Mouse (Mus musculus) urinary bladder, postnatal 36 days (tissue): ENCODE results near the gene Syt5.
"Not testable (repeated sequence)": the region's sequence is repeated elsewhere in the genome, so short reads cannot be mapped to it uniquely, and the experiment has no call there.

Experiments
- DNase-seq, 2 experiments: peaks; one replicate each; pipeline ENCODE4 v3.0.0; 2022; ENCODE audit warnings: low spot score in 2 of 2, mixed read lengths in 1 of 2

Syt5 gene

GRCm38 (mm10) chr7:4547221-4547641 is at the start of gene Syt5:
TSS of gene Syt5 (minus strand) at chr7:4547541.
- DNase-seq: no peak

DNA sequence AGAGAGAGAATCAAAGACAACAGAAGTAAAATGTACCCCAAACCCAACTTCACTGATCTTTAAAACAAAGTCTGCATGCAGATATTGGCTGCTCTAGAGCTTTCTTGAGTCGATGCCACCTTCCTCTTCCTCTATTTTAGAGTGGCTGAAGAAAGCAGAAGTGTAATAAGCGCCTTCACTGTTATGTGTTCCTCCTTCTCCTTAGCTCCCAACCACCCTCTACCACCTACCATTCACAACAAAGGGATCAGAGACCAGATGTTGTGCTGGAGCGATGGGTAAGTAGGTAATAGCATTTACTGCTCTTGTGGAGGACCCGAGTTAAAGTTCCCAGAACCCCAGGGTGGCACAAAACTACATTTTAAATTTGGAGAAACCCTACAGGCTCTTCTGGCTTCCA is 49.7 kb upstream of the Syt5 start:
- not testable (repeated sequence) for DNase-seq

DNA sequence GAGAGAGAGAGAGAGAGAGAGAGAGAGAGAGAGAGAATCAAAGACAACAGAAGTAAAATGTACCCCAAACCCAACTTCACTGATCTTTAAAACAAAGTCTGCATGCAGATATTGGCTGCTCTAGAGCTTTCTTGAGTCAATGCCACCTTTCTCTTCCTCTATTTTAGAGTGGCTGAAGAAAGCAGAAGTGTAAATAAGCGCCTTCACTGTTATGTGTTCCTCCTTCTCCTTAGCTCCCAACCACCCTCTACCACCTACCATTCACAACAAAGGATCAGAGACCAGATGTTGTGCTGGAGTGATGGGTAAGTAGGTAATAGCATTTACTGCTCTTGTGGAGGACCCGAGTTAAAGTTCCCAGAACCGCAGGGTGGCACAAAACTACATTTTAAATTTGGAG is 34.1 kb upstream of the Syt5 start:
- not testable (repeated sequence) for DNase-seq

GRCm38 (mm10) chr7:4572361-4572760 is 25.0 kb upstream of the Syt5 start:
- DNase-seq: not testable (repeated sequence)

- no peak for DNase-seq
Observed at GRCm38 (mm10) chr7:4562660-4563059, 15.3 kb upstream of the Syt5 start.

- DNase-seq: no peak
Observed at GRCm38 (mm10) chr7:4557167-4557560, 9.8 kb upstream of the Syt5 start.

DNA sequence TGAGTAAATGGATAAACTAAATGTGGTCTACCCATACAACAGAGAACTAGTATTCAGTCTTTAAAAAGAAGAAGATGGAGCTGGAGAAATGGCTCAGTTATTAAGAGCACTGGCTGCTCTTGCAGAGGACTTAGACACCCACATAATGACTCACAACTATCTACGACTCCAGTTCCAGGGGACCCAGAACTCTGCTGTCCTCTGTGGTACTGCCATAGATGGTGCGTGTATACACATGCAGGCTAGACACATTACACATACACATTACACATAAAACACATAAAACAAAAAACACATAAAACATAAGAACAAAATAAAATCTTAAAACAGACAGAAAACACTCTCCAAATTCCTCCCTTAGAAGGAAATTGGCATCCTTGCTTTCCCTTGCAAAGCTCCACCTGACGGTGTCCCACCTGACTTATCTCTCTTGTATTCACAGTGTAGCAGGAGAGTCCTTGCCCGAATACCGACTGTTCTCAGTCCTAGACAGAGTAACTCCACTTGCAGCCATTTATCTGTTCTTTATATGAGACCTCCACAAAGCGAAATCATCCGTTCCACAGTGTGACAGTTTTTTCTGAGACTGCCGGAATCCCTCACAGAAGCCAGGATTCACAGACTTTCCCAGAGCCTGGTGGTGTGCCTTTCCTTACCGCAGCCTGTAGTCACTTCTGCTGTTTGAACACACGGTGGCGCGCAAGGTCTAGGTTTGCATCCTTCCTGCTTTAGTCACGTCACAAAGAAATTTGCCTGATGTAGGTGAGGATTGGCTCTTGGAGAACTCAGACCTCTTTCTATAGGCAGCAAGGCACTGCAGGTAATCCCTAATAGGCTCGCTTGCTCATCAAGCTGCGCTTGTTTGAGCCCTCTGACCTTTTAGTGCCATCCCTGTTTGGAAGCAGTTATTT is 9.2 kb upstream of the Syt5 start:
- peak; percentile 62 to 65 for DNase-seq

- DNase-seq: no peak
Observed at GRCm38 (mm10) chr7:4546591-4547131, 680 bp downstream of the Syt5 start.

DNA sequence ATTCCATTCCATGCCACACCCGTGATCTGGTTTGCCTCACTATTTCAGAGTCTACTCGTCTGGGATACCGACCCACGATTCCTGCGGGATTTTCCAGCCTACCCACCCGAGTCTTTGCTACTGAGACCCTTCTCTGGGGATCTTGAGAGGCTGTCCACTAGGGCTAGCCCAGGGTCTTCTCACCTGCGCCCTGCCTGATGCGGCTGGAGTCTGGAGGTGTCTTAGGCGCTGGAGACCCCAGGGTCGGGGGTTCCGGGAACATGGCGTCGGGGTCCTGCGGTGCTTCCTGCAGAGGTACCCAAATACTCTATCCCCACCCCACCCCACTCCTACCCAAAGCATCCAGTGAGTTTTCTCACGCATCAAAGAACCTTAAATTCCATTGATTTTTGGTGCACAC is 1.3 kb downstream of the Syt5 start:
- no peak for DNase-seq

DNA sequence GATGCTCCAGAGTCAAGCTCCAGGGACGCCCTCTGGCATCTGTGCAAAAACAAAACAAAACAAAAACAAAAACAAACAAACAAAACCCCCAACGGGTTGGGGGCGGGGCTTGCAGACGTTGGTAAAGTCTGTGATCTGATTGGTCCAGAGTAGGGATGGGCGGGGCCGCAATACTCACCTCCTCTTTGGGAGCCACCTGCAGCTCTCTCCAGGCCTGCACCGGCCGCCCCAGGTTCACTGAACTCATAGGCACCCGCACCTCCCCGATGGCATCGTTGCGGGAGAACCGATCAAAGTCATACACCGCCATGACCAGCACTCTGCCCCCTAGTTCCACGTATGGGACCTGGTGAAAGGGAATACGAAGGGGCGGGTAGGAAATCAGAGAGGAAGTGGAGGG is 5.3 kb downstream of the Syt5 start:
- DNase-seq: no peak

- DNase-seq: no peak
Observed at GRCm38 (mm10) chr7:4541344-4541743, 6.0 kb downstream of the Syt5 start.

GRCm38 (mm10) chr7:4539019-4539418 is 8.3 kb downstream of the Syt5 start:
- no peak for DNase-seq

GRCm38 (mm10) chr7:4537181-4537580 is 10.2 kb downstream of the Syt5 start:
- DNase-seq: no peak

GRCm38 (mm10) chr7:4536369-4536768 is 11.0 kb downstream of the Syt5 start:
- DNase-seq: no peak

DNA sequence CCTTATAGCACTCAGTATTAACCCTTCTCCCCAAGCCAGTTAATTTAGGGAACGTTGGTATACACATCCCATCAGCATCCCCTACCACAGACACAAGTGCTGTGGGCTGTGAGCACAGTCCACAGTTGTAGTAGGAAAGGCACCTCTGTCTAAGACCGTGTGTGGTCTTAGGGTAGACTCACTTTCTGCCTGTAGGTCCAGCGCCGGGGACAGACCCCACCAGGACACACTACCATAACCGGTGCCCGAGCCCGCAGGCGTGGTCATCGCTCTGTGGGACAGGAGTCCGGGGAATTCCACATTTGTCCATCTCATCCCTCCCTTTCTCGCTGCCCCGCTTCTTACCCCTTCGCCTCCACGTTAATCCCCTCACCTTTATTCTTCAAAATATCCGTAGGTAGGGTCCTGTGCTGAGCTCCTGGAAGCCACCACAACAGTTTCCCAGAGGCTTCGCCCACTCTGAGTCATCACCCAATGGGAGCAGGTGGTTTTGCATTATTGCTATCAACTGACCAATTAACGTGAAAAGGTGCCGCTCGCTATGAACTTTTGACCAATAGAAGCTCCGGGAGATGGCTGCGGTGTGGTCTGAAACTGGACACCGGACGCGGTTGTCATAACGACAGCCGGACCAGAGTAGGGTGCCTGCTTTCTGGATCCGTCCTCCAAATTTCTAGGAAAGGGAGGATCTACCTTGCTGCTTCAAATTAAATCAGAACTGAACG is 15.2 kb downstream of the Syt5 start, which contains the start of gene Dnaaf3:
TSS of gene Dnaaf3 (minus strand) at position 449 of the 725 bp plus-strand sequence.
- peak; percentile 41 to 69 for DNase-seq

DNA sequence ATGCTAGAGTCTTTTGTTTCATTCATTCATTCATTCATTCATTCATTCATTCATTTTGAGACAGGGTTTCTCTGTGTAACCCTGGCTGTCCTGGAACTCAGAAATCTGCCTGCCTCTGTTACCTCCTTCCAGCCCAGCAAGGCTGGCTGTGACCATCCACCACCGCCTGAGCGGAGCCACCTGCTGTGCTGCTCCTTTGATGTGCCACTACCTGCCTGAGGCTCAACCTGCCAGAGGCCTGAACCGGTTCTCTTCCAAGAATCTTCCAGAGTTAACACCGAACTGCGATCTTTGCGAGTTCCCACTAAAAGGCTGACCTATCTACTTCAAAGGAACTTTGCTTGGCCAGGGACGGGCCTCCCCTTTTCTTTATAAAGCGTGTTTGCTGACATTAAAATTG is 17.2 kb downstream of the Syt5 start:
- DNase-seq: not testable (repeated sequence)

GRCm38 (mm10) chr7:4527302-4527689 is 20.0 kb downstream of the Syt5 start:
- DNase-seq: no peak

GRCm38 (mm10) chr7:4526341-4527301 is 20.7 kb downstream of the Syt5 start:
- peak; percentile 53 to 71 for DNase-seq

GRCm38 (mm10) chr7:4524212-4524922 is 23.0 kb downstream of the Syt5 start, which contains the start of gene Tnni3:
TSS of gene Tnni3 (minus strand) at chr7:4524229.
- not testable (repeated sequence) for DNase-seq
